14 mouse cellular contexts compared by ENCODE assay signal in the genomic region with DNA sequence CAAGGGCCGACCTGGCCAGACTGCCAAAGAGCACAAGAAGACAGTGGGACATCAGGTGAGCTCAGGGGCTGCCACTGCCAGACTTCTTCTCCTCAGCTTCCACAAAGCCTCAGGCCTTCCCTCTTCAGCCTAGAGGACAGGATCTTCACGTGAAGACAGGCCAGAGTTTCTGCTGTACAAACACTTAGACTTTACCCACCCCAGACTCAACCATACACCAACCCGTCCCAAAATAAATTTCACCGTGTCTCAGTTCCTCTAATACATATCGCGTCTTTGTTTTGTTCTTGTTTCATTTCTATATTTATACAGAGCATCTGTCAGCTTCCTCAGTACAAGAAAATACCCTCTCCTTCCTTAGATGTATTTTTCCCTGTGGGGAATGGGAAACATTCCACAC.
DNase-seq lines count a peak whose midpoint lies in the region; ATAC-seq and TF ChIP-seq lines count a peak whose summit lies in the region.
"Had no signal": no experiment of that assay in that cellular context is flagged by ENCODE, and none has a peak within 500 bp of the region (broad histone marks: within the 10 kb centered on the region; RNA-seq: fewer than 3 reads in every experiment).

No protein-coding gene starts in this region.

- 78% methylated on average over 6 of the region's 6 CpGs for WGBS in forebrain, postnatal 0 days
- 90% methylated on average over 6 of the region's 6 CpGs for WGBS in forebrain, embryonic 16.5 days
- 79% methylated on average over 6 of the region's 6 CpGs for WGBS in small intestine, adult 2 months

- no peak overlapping the region for H3K4me3 ChIP-seq in forebrain, postnatal 0 days (ENCODE audit: low read depth, low read length)
- no peak overlapping the region for H3K4me3 ChIP-seq in forebrain, embryonic 16.5 days (replicated peaks; ENCODE audit: low read length)
- H3K4me3 ChIP-seq in left cerebral cortex, adult 2 months, result no peak overlapping the region
- H3K4me3 ChIP-seq in cortical plate, adult 2 months (ENCODE audit: insufficient read depth, low read length), result no peak overlapping the region
- H3K4me3 ChIP-seq in small intestine, adult 2 months (ENCODE audit: low read depth, low read length), result peak overlapping the region; percentile 20
- H3K4me3 ChIP-seq: liver, embryonic 15.5 days; myocyte had no signal

- DNase-seq in forebrain, postnatal 0 days, result no peak
- DNase-seq in left cerebral cortex, adult 2 months (ENCODE audit: extremely low spot score in 1 of 2, low spot score in 2 of 2), result no peak
- DNase-seq in left cerebral cortex, postnatal 4 days, result no peak
- DNase-seq in gastrocnemius, postnatal 10 days, result no peak
- no peak for DNase-seq in urinary bladder, postnatal 25 days (ENCODE audit: low spot score)
- DNase-seq: adrenal gland, postnatal 25 days; cerebellum, adult 2 months; right cerebral cortex, postnatal 4 days had no signal

- intact Hi-C loops in left cerebral cortex, adult 2 months (cut with DNase I), result no loop called here
- intact Hi-C loops in left cerebral cortex, postnatal 4 days (cut with DNase I), result no loop called here

- no peak overlapping the region for H3K9ac ChIP-seq in forebrain, postnatal 0 days
- no peak overlapping the region for H3K9ac ChIP-seq in forebrain, embryonic 16.5 days (replicated peaks; ENCODE audit: low read depth, low read length)
- H3K9ac ChIP-seq: liver, embryonic 15.5 days had no signal

- TF ChIP-seq POLR2A in cortical plate, adult 2 months (IDR thresholded peaks at IDR 0.05; ENCODE audit: extremely low read depth, insufficient read depth, low read length), result no peak
- TF ChIP-seq POLR2A in small intestine, adult 2 months (IDR thresholded peaks at IDR 0.05; ENCODE audit: low read depth, low read length), result no peak

- H3K36me3 ChIP-seq in forebrain, postnatal 0 days (ENCODE audit: insufficient read depth), result peaks cover 32% of the 10 kb centered on the region
- H3K36me3 ChIP-seq in forebrain, embryonic 16.5 days (ENCODE audit: control insufficient read depth, insufficient read depth), result peaks cover 29% of the 10 kb centered on the region
- no peaks in the 10 kb centered on the region for H3K36me3 ChIP-seq in small intestine, adult 2 months (ENCODE audit: control insufficient read depth, insufficient read depth, low read length)
- H3K36me3 ChIP-seq: liver, embryonic 15.5 days had no signal

- no peaks in the 10 kb centered on the region for H3K4me1 ChIP-seq in forebrain, postnatal 0 days (ENCODE audit: insufficient read depth)
- no peaks in the 10 kb centered on the region for H3K4me1 ChIP-seq in forebrain, embryonic 16.5 days (replicated peaks; ENCODE audit: control insufficient read depth, insufficient read depth, low read length)
- peaks cover 2% of the 10 kb centered on the region for H3K4me1 ChIP-seq in cortical plate, adult 2 months (ENCODE audit: control insufficient read depth, insufficient read depth, low read length)
- H3K4me1 ChIP-seq in small intestine, adult 2 months (ENCODE audit: control insufficient read depth, insufficient read depth, insufficient read length, low read length), result no peaks in the 10 kb centered on the region
- H3K4me1 ChIP-seq: liver, embryonic 15.5 days had no signal

- H3K27ac ChIP-seq in forebrain, postnatal 0 days (ENCODE audit: low read depth, low read length), result no peak overlapping the region
- H3K27ac ChIP-seq in forebrain, embryonic 16.5 days (ENCODE audit: low read length), result no peak overlapping the region
- H3K27ac ChIP-seq in left cerebral cortex, adult 2 months, result peak overlapping the region; percentile 65
- 0 out of 2 replicates have a peak overlapping the region, but pooled peaks have one; percentile 21 for H3K27ac ChIP-seq in cortical plate, adult 2 months (ENCODE audit: insufficient read depth, low read length)
- peak overlapping the region; percentile 80 for H3K27ac ChIP-seq in small intestine, adult 2 months (ENCODE audit: insufficient read depth, low read depth, low read length)
- H3K27ac ChIP-seq: kidney, postnatal 0 days; liver, embryonic 15.5 days had no signal

- no peak overlapping the region for H3K4me2 ChIP-seq in forebrain, postnatal 0 days (ENCODE audit: low read depth)
- H3K4me2 ChIP-seq in forebrain, embryonic 16.5 days (ENCODE audit: low read length), result no peak overlapping the region
- H3K4me2 ChIP-seq: liver, embryonic 15.5 days had no signal

- no peaks in the 10 kb centered on the region for H3K9me3 ChIP-seq in forebrain, postnatal 0 days (ENCODE audit: low read length)
- H3K9me3 ChIP-seq in forebrain, embryonic 16.5 days (ENCODE audit: control insufficient read depth, low read length), result no peaks in the 10 kb centered on the region
- H3K9me3 ChIP-seq: liver, embryonic 15.5 days had no signal

- TF ChIP-seq CTCF in forebrain, postnatal 0 days (IDR thresholded peaks at IDR 0.05; ENCODE audit: low read depth), result no peak
- TF ChIP-seq CTCF in left cerebral cortex, adult 2 months (IDR thresholded peaks at IDR 0.05), result no peak
- TF ChIP-seq CTCF in cortical plate, adult 2 months (IDR thresholded peaks at IDR 0.05; ENCODE audit: extremely low read depth, insufficient read depth, low read length), result no peak
- TF ChIP-seq CTCF in small intestine, adult 2 months (IDR thresholded peaks at IDR 0.05; ENCODE audit: extremely low read depth, insufficient read length, insufficient replicate concordance, low read depth, low read length), result no peak

- H3K27me3 ChIP-seq in forebrain, postnatal 0 days (ENCODE audit: insufficient read depth, low read length), result no peaks in the 10 kb centered on the region
- H3K27me3 ChIP-seq in forebrain, embryonic 16.5 days (replicated peaks; ENCODE audit: control insufficient read depth, insufficient read depth, low read length), result no peaks in the 10 kb centered on the region
- H3K27me3 ChIP-seq in small intestine, adult 2 months (ENCODE audit: control insufficient read depth, insufficient read depth, low read length), result no peaks in the 10 kb centered on the region
- H3K27me3 ChIP-seq: liver, embryonic 15.5 days had no signal

- ATAC-seq in forebrain, postnatal 0 days, result 0 out of 2 replicates have a peak, but pooled peaks have one; percentile 5
- ATAC-seq in forebrain, embryonic 16.5 days, result no peak

Comparison
In these comparisons a context has a peak if more than half of its experiments do, and no peak if none do; other contexts are left out.
1. H3K27ac ChIP-seq: peak in left cerebral cortex, adult 2 months (single experiment), cortical plate, adult 2 months (single experiment) and small intestine, adult 2 months (single experiment); none in forebrain, postnatal 0 days (single experiment) and forebrain, embryonic 16.5 days (single experiment).